Mouse (Mus musculus) bone marrow, adult 2 months (tissue): ENCODE measurements around the gene Pinlyp.

Experiments
- CTCF ChIP-seq: fragments of 200-500 bp; IDR thresholded peaks from 2 replicates; pipeline ENCODE4 v1.5.1; 2011; ENCODE audit warnings: low read length, control low read depth; ENCODE audit not compliant: control insufficient read depth, insufficient read depth
- POLR2A ChIP-seq: fragments of 200-500 bp; IDR thresholded peaks from 2 replicates; pipeline ENCODE4 v1.6.1; 2011; ENCODE audit warnings: low read depth, mild to moderate bottlenecking, control low read depth, low read length, borderline replicate concordance; ENCODE audit not compliant: control insufficient read depth

GRCm38 (mm10) chr7:24587330-24588105, 41.6 kb upstream of the Pinlyp start, which contains the start of the genes Ethe1 and Zfp575:
- no peak for TF ChIP-seq CTCF
- no peak for TF ChIP-seq POLR2A
